Mouse (Mus musculus) ES-CJ7 (cell line): ENCODE data around the gene Ano4.
A peak's percentile ranks its signal among the peaks of the same experiment; 100 is the strongest.

Experiments used
- DNase-seq: peaks from one replicate; pipeline ENCODE4 v3.0.0; 2011; ENCODE audit warnings: low read depth, low spot score

Gene Ano4

GRCm38 (mm10) chr10:89344491-89345195, at the start of gene Ano4:
Gene Ano4, minus strand, starts transcription at chr10:89344762.
- peak; percentile 6 for DNase-seq

GRCm38 (mm10) chr10:89392687-89393086, 48.1 kb upstream of the Ano4 start:
- peak; percentile 61 for DNase-seq

GRCm38 (mm10) chr10:89391571-89392163, 47.1 kb upstream of the Ano4 start:
- DNase-seq, result no peak

GRCm38 (mm10) chr10:89386461-89386860, 41.9 kb upstream of the Ano4 start:
- DNase-seq, result no peak

- DNase-seq, result peak; percentile 89
These were observed 38.9 kb upstream of the Ano4 start for GRCm38 (mm10) chr10:89383462-89383861.

GRCm38 (mm10) chr10:89377750-89378149, 33.2 kb upstream of the Ano4 start:
- DNase-seq, result no peak

GRCm38 (mm10) chr10:89370051-89370450, 25.5 kb upstream of the Ano4 start:
- no peak for DNase-seq

GRCm38 (mm10) chr10:89358933-89359332, 14.4 kb upstream of the Ano4 start:
- DNase-seq, result no peak

GRCm38 (mm10) chr10:89354639-89355038, 10.1 kb upstream of the Ano4 start:
- no peak for DNase-seq

GRCm38 (mm10) chr10:89351416-89351815, 6.9 kb upstream of the Ano4 start:
- no peak for DNase-seq

- DNase-seq, result no peak
These were observed 1.0 kb upstream of the Ano4 start for GRCm38 (mm10) chr10:89345606-89346005.

GRCm38 (mm10) chr10:89345196-89345533, 603 bp upstream of the Ano4 start:
- peak; percentile 41 for DNase-seq

GRCm38 (mm10) chr10:89344132-89344490, 451 bp downstream of the Ano4 start:
- no peak for DNase-seq

- no peak for DNase-seq
These were observed 846 bp downstream of the Ano4 start for GRCm38 (mm10) chr10:89343716-89344115.

- peak; percentile 77 for DNase-seq
These were observed 14.3 kb downstream of the Ano4 start for GRCm38 (mm10) chr10:89330261-89330660.

GRCm38 (mm10) chr10:89329806-89330205, 14.8 kb downstream of the Ano4 start:
- DNase-seq, result peak; percentile 43

- DNase-seq, result no peak
These were observed 15.7 kb downstream of the Ano4 start for GRCm38 (mm10) chr10:89328876-89329275.

GRCm38 (mm10) chr10:89327004-89327511, 17.5 kb downstream of the Ano4 start:
- DNase-seq, result peak; percentile 58

GRCm38 (mm10) chr10:89326383-89326782, 18.2 kb downstream of the Ano4 start:
- DNase-seq, result no peak

GRCm38 (mm10) chr10:89307566-89307965, 37.0 kb downstream of the Ano4 start:
- no peak for DNase-seq

GRCm38 (mm10) chr10:89300346-89300745, 44.2 kb downstream of the Ano4 start:
- DNase-seq, result no peak

- no peak for DNase-seq
These were observed 51.8 kb downstream of the Ano4 start for GRCm38 (mm10) chr10:89292784-89293183.

GRCm38 (mm10) chr10:89290698-89291097, 53.9 kb downstream of the Ano4 start:
- no peak for DNase-seq
